Mouse (Mus musculus) common myeloid progenitor, adult 5-6 weeks (primary cell): ENCODE measurements around the gene Rpl6. TPM values are rescaled to one million over a fixed set of nuclear protein-coding genes. Genes with fewer than 3 reads are reported as not detected.

Source experiments
- ATAC-seq: replicated peaks from 2 replicates; pipeline ENCODE4 v1.8.0; 2016; ENCODE audit warnings: low read depth, mild to moderate bottlenecking, moderate TSS enrichment, inconsistent platforms; ENCODE audit not compliant: poor library complexity, severe bottlenecking
- total RNA-seq: library from RNA; stranded (forward); fragments of 200-1000, 187-1606 nt; gene quantifications from 2 replicates; pipeline ENCODE4 v1.2.3, GENCODE M21; 2017

Rpl6 gene
- 1,473 and 1,687 TPM in 2 replicates for total RNA-seq

- peak; percentile 90 for ATAC-seq
These were observed at the start of gene Rpl6 for GRCm38 (mm10) chr5:121204132-121205089. Gene Rpl6, plus strand, starts transcription at chr5:121204481.

DNA sequence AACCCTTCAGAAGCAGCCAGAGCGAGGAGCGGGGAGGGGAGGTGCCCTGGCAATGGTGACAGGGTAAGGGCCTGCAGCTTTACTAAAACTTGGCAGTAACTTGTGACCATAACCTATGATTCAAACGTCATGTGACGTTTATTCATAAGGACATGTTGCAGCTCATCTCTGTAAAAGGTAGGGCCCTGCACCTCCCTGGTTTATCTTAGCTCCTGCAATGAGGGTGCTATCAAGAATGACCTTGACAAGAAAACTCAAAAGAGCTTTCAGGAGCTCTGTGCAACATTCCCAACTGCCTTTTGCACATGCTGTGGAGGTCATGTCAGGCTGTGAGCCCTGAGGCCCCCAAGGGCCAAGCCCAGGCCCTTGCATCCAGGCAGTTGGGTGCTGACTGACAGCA, 48.2 kb upstream of the Rpl6 start:
- ATAC-seq: no peak

GRCm38 (mm10) chr5:121157017-121157416, 47.3 kb upstream of the Rpl6 start:
- no peak for ATAC-seq

- ATAC-seq: no peak
These were observed 46.8 kb upstream of the Rpl6 start for GRCm38 (mm10) chr5:121157489-121157888.

GRCm38 (mm10) chr5:121158966-121159365, 45.3 kb upstream of the Rpl6 start:
- ATAC-seq: no peak

DNA sequence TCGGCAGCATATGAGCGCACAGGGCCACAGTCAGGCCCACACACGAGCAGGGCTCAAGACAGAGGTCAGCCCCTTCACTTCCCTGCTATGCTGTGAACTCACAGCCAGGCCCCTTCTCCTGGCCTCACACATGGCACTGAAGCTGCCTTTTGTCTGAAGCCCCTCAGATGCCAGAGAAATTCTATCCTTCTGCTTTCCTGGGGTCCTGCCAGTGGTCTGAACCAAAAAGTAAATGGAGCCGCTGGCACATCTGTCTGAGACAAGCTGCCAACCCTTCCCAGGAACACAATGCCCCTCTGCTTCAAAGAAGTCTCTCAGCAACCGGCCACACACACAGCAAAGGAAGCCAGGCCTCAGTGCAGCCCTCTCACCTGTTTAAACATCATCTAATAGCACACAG, 42.0 kb upstream of the Rpl6 start:
- ATAC-seq: no peak

DNA sequence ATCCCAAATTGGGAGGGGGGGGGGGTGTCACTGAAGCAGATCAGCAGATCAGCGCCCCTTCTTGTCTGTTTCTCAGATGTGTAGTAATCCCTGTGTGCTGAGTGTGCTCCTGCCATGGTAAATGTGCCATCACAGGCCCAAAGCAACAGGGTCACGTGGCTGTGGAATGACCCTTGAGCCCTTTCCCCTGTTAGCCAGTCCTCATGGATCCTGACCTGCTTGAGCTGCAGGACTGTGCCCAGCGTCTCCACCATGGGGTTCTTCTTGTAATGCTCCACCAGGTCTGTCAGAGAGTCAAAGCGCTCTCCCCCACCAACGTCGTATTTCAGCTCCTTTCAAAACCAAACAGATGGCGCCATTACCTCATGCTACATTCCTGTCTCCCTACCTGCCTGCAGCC, 41.4 kb upstream of the Rpl6 start:
- ATAC-seq: no peak

- ATAC-seq: no peak
These were observed 37.4 kb upstream of the Rpl6 start for GRCm38 (mm10) chr5:121166884-121167283.

- ATAC-seq: no peak
These were observed 34.7 kb upstream of the Rpl6 start for GRCm38 (mm10) chr5:121169588-121169987.

DNA sequence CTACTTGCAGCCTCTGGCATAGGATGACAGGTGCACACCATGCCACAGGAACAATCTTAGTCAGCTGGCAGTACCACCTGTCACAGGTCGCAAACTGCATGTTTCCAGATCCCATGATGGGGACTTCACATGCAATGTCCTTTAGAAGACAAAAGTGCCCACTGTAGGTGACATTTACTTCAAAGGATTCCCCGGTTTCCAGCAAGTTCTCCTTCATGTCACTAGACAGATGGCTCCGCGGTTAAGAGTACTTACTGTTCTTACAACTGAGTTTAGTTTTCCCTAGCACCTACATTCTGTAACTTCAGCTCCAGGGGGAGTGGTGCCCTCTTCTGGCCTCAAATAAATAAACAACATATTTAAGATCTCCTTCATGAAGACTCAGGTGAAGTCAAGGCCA, 31.4 kb upstream of the Rpl6 start:
- ATAC-seq: 0 out of 2 replicates have a peak, but pooled peaks have one; percentile 11

GRCm38 (mm10) chr5:121179077-121179857, 25.0 kb upstream of the Rpl6 start:
- ATAC-seq: no peak

- ATAC-seq: no peak
These were observed 21.0 kb upstream of the Rpl6 start for GRCm38 (mm10) chr5:121183269-121183668.

DNA sequence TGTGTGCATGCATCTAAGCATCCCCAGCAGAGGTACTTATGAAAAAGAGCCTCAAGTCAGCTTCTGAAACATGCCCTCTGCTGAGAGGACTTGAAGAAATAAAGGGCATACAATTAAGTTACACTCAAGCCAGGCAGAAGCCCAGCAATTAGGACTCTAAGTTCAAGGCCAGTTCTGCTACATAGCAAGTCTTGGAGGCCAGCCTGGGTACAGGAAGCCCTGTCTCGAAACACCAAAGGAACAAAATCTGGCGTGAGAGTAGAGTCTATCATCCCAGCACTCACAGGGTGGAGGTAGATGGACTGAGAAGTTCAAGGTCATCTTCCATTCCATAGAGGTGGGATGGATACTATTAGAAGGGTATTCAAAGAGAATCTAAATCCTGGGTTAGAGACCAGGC, 19.9 kb upstream of the Rpl6 start:
- ATAC-seq: no peak

DNA sequence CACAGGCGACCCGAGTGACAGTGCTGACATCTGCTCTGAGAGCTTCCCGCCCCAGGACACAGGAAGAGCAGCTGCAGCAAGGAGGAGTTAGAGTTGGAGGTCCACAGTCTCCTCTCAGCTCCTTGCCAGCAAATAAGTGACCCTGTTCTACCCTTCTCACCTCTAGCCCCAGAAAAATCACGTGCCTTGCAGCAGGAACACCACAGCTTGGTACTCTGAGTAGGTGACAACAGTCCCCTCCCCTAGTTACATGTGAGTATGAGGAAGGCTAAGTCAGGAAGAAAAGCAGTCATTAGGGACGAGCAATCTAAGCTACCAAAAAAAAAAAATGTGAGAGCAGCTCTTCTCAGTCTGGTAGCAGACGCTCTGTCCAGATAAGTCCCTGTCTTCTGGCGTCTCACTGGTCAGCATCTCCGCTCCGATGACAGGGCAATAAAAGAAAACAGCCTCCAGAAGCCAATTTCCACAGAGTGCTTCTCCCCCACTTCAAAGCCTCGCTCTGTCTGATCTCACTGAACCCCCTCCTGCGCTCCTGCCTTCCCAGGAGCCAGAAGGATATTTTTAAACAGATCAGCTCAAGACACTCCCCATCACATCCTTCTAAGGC, 19.2 kb upstream of the Rpl6 start:
- no peak; the same call in 1 of the 2 replicates for ATAC-seq

GRCm38 (mm10) chr5:121187580-121188001, 16.7 kb upstream of the Rpl6 start:
- no peak for ATAC-seq

- ATAC-seq: no peak
These were observed 16.0 kb upstream of the Rpl6 start for GRCm38 (mm10) chr5:121188265-121188664.

DNA sequence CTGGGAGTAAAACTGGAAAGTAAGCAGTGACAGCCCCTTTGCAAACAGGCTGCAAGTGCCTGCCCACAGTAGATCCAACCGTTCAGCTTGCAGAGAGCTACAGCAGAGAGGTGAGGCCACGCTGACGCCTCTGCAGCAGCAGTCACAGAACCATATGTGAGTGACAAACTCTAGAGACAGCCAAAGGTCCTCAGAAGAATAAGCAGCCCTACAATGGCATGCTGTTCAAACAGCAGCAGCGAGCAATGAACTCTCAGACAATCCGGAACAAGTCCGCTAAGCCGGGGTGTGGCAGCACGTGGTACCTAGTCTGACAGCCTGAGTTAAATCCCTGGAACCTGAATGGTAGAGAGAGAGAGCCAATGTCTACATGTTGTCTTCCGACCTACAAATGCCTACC, 15.1 kb upstream of the Rpl6 start:
- no peak for ATAC-seq

DNA sequence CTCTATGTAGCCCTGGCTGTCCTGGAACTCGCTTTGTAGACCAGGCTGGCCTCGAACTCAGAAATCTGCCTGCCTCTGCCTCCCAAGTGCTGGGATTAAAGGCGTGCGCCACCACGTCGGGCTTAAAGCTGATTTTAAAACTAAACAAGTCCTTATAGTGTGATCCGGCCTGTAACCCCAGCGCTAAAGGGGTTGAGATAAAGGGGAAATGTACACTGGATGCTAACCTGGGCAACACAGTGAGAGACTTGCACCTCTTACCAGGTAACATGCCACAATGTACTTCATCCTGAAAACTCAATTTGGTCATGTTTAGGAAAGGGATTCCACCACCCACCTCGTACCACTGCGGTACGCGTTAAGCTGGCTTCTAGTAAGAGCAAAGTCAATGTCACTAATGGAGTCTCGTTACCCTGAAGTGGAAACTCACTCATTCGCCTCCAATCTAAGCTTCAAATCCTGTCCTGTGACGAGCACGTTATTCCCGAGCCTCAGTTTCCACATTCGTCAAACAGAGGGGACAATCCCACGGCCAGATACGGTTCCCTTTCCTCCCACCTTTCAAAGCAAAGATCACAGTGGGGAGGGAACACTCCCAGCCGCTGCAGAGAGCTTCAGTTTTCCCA, 14.0 kb upstream of the Rpl6 start:
- ATAC-seq: no peak; the same call in 1 of the 2 replicates

GRCm38 (mm10) chr5:121190836-121191583, 13.3 kb upstream of the Rpl6 start, which contains the start of gene Ptpn11:
Gene Ptpn11, minus strand, starts transcription at chr5:121191397.
- peak; percentile 69 for ATAC-seq
